Mouse (Mus musculus) C2C12 (cell line): ENCODE measurements around the gene Hjurp.

ENCODE experiments used
- CEBPB ChIP-seq: IDR thresholded peaks from one replicate; pipeline ENCODE4 v1.6.1; 2011; ENCODE audit warnings: low read depth, mild to moderate bottlenecking, control low read depth, moderate library complexity
- CTCF ChIP-seq: IDR thresholded peaks from one replicate; pipeline ENCODE4 v1.5.1; 2011; ENCODE audit not compliant: control insufficient read depth, insufficient read depth, insufficient read length
- MAX ChIP-seq: IDR thresholded peaks from one replicate; pipeline ENCODE4 v1.6.1; 2011; ENCODE audit warnings: mild to moderate bottlenecking, control low read depth
- MYOD1 ChIP-seq: IDR thresholded peaks from one replicate; pipeline ENCODE4 v1.6.1; 2011; ENCODE audit warnings: low read depth; ENCODE audit not compliant: control insufficient read depth, insufficient read length
- MYOG ChIP-seq: IDR thresholded peaks from one replicate; pipeline ENCODE4 v1.6.1; 2011; ENCODE audit not compliant: control insufficient read depth, insufficient read length; ENCODE audit errors: extremely low read depth
- USF1 ChIP-seq: IDR thresholded peaks from one replicate; pipeline ENCODE4 v1.6.1; 2011; ENCODE audit warnings: low read depth, mild to moderate bottlenecking, control low read depth, moderate library complexity

DNA sequence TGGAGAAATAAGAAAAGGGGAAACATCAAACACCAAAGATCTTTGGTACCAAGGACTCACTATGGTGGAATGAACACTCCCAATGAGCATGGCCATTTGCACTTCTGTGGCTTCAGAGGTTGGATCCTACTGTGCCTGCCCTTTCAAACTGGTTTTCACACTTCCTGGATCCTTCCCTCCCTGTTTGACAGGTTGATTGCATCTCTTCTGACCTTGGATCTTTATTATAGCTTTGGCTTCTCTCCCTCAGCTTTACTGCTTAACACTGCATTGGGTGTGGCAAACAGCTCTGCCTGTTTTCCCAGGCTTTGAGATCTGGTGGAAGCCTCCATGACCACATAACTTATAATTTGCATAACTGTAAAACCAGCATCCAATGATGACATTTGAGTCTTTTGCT lies 57.1 kb downstream of the Hjurp start:
- TF ChIP-seq USF1 (no peak), CTCF (no peak), CEBPB (no peak), MYOG (no peak), MYOD1 (no peak), MAX (no peak)
